Mouse (Mus musculus) olfactory bulb, adult 2 months (tissue): ENCODE results near the gene Usp46.

Source experiments
- CTCF ChIP-seq: fragments of 200-500 bp; IDR thresholded peaks from 2 replicates; pipeline ENCODE4 v1.5.1; 2012; ENCODE audit warnings: low read depth, mild to moderate bottlenecking, low read length, moderate library complexity; ENCODE audit not compliant: insufficient read depth
- POLR2A ChIP-seq: fragments of 200-500 bp; IDR thresholded peaks from 2 replicates; pipeline ENCODE4 v1.6.1; 2012; ENCODE audit warnings: mild to moderate bottlenecking, low read depth, low read length, moderate library complexity; ENCODE audit not compliant: insufficient read depth

DNA sequence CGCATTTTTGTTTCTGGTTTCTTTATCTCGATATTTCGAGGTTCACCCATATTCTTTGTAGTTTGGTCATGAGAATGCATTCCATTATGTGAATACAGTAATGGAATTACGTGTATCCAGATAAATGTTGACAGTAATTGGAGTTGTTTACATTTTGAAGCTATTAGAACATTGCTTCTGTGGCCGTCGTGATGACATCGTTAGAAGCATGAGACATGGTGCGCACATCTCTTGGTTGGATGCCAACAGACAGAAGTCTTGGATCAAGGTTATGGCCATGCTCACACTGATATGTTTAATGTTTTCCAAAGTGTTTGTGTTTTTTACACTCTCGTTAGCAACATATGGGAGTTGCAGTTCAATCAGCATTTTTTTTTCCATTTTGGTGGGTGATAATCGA, 30.8 kb upstream of the Usp46 start:
- TF ChIP-seq CTCF, result no peak
- no peak for TF ChIP-seq POLR2A
